Comparison of ENCODE assay signal across 26 mouse cellular contexts in genomic region chr2:68250897-68251296, GRCm38 (mm10).
DNase-seq lines count a peak whose midpoint lies in the region; ATAC-seq and TF ChIP-seq lines count a peak whose summit lies in the region.
"Had no signal": no experiment of that assay in that cellular context is flagged by ENCODE, and none has a peak within 500 bp of the region (broad histone marks: within the 10 kb centered on the region; RNA-seq: fewer than 3 reads in every experiment).

No protein-coding gene starts in this region.

- ATAC-seq in forebrain, embryonic 13.5 days = 0 out of 2 replicates have a peak, but pooled peaks have one; percentile 31
- no peak; the same call in 1 of the 2 replicates for ATAC-seq in forebrain, embryonic 12.5 days (ENCODE audit: low FRiP score)
- ATAC-seq in forebrain, postnatal 0 days = peak; percentile 20; the same call in 1 of the 2 replicates
- ATAC-seq: hindbrain, postnatal 0 days; inflammation-experienced regulatory T-cells, adult 6 months; intestine, embryonic 16.5 days; Patski had no signal

- no peak for TF ChIP-seq POLR2A in testis, adult 2 months (IDR thresholded peaks at IDR 0.05; ENCODE audit: control insufficient read depth, low read depth, low read length)

- no peaks in the 10 kb centered on the region for H3K9me3 ChIP-seq in forebrain, embryonic 13.5 days (replicated peaks)
- no peaks in the 10 kb centered on the region for H3K9me3 ChIP-seq in forebrain, embryonic 12.5 days
- no peaks in the 10 kb centered on the region for H3K9me3 ChIP-seq in forebrain, postnatal 0 days (ENCODE audit: low read length)
- H3K9me3 ChIP-seq: heart, embryonic 12.5 days; heart, embryonic 15.5 days had no signal

- no peak overlapping the region for H3K9ac ChIP-seq in forebrain, embryonic 13.5 days
- H3K9ac ChIP-seq in forebrain, embryonic 12.5 days = no peak overlapping the region
- no peak overlapping the region for H3K9ac ChIP-seq in forebrain, postnatal 0 days
- H3K9ac ChIP-seq: heart, embryonic 12.5 days; heart, embryonic 15.5 days; hindbrain, embryonic 14.5 days had no signal

- no peak overlapping the region for H3K4me2 ChIP-seq in forebrain, embryonic 13.5 days
- no peak overlapping the region for H3K4me2 ChIP-seq in forebrain, embryonic 12.5 days
- H3K4me2 ChIP-seq in forebrain, postnatal 0 days (ENCODE audit: low read depth) = no peak overlapping the region
- H3K4me2 ChIP-seq: heart, embryonic 12.5 days; heart, embryonic 15.5 days; hindbrain, embryonic 14.5 days had no signal

- peaks cover 20% of the 10 kb centered on the region for H3K4me1 ChIP-seq in forebrain, embryonic 13.5 days
- H3K4me1 ChIP-seq in forebrain, embryonic 12.5 days = peaks cover 20% of the 10 kb centered on the region; the same call in 1 of the 2 replicates
- no peaks in the 10 kb centered on the region for H3K4me1 ChIP-seq in testis, adult 2 months (ENCODE audit: control insufficient read depth, insufficient read depth, low read length)
- H3K4me1 ChIP-seq in forebrain, postnatal 0 days (ENCODE audit: insufficient read depth) = no peaks in the 10 kb centered on the region
- H3K4me1 ChIP-seq: heart, embryonic 15.5 days had no signal

- H3K27me3 ChIP-seq in forebrain, embryonic 13.5 days = no peaks in the 10 kb centered on the region
- no peaks in the 10 kb centered on the region for H3K27me3 ChIP-seq in forebrain, embryonic 12.5 days
- no peaks in the 10 kb centered on the region for H3K27me3 ChIP-seq in testis, adult 2 months (ENCODE audit: control insufficient read depth, insufficient read depth, low read length)
- H3K27me3 ChIP-seq in forebrain, postnatal 0 days (ENCODE audit: insufficient read depth, low read length) = no peaks in the 10 kb centered on the region
- H3K27me3 ChIP-seq: CH12.LX; heart, embryonic 12.5 days; heart, embryonic 15.5 days; Patski had no signal

- WGBS in forebrain, embryonic 13.5 days = 35% methylated on average over 10 of the region's 10 CpGs
- WGBS in forebrain, embryonic 12.5 days = 52% methylated on average over 10 of the region's 10 CpGs
- WGBS in forebrain, postnatal 0 days = 24% methylated on average over 10 of the region's 10 CpGs

- H3K36me3 ChIP-seq in forebrain, embryonic 13.5 days (ENCODE audit: poor library complexity, severe bottlenecking) = peaks cover 5% of the 10 kb centered on the region; the same call in 1 of the 2 replicates
- H3K36me3 ChIP-seq in forebrain, embryonic 12.5 days (replicated peaks) = no peaks in the 10 kb centered on the region; the same call in 1 of the 2 replicates
- no peaks in the 10 kb centered on the region; the same call in 1 of the 2 replicates for H3K36me3 ChIP-seq in testis, adult 2 months (ENCODE audit: control insufficient read depth, insufficient read depth, low read length)
- no peaks in the 10 kb centered on the region for H3K36me3 ChIP-seq in forebrain, postnatal 0 days (ENCODE audit: insufficient read depth)
- H3K36me3 ChIP-seq: G1E had no signal

- no peak overlapping the region for H3K4me3 ChIP-seq in forebrain, embryonic 13.5 days
- H3K4me3 ChIP-seq in forebrain, embryonic 12.5 days (replicated peaks) = no peak overlapping the region
- peak overlapping the region; percentile 85 for H3K4me3 ChIP-seq in testis, adult 2 months (ENCODE audit: control insufficient read depth, low read depth, low read length)
- no peak overlapping the region for H3K4me3 ChIP-seq in forebrain, postnatal 0 days (ENCODE audit: low read depth, low read length)
- H3K4me3 ChIP-seq: heart, embryonic 12.5 days; heart, embryonic 15.5 days had no signal

- no peak for TF ChIP-seq CTCF in testis, adult 2 months (IDR thresholded peaks at IDR 0.05; ENCODE audit: control insufficient read depth, insufficient read depth, insufficient replicate concordance, low read depth, low read length)
- no peak for TF ChIP-seq CTCF in forebrain, postnatal 0 days (IDR thresholded peaks at IDR 0.05; ENCODE audit: low read depth)

- no peak overlapping the region for H3K27ac ChIP-seq in forebrain, embryonic 13.5 days
- H3K27ac ChIP-seq in forebrain, embryonic 12.5 days = no peak overlapping the region
- H3K27ac ChIP-seq in testis, adult 2 months (ENCODE audit: control insufficient read depth, insufficient read depth, low read depth, low read length) = peak overlapping the region; percentile 25; the same call in 1 of the 2 replicates
- H3K27ac ChIP-seq in forebrain, postnatal 0 days (ENCODE audit: low read depth, low read length) = no peak overlapping the region
- H3K27ac ChIP-seq: heart, embryonic 15.5 days; hindbrain, embryonic 14.5 days; hindbrain, postnatal 0 days had no signal

- no peak for DNase-seq in testis, postnatal 10 days (ENCODE audit: low spot score)
- no peak for DNase-seq in forebrain, postnatal 0 days
- no peak for DNase-seq in urinary bladder, postnatal 14 days (ENCODE audit: low spot score)
- DNase-seq: adrenal gland, adult 2 months; adrenal gland, postnatal 14 days; B cell, adult 2 months; cerebellum, adult 11-12 months; cerebellum, adult 8-10 months; cerebellum, postnatal 10 days; gastrocnemius, postnatal 25 days; heart, adult 18-20 months; heart, postnatal 10 days; heart, postnatal 36 days; kidney, adult 18-20 months had no signal
